Mouse (Mus musculus): ENCODE data around the gene Zc3h6. TPM values are rescaled to one million over a fixed set of nuclear protein-coding genes. Genes with fewer than 3 reads are reported as not detected.

Gene Zc3h6
- polyA plus RNA-seq, 1 experiment from 2014 or later: 1.1 TPM

Small RNAs within 50 kb of the gene (microRNA-seq; reads per million reads assigned to microRNA genes)
- gene Gm22859: not detected

Other genes starting within 250 kb of the Zc3h6 start
- 22.1 and 25.4 TPM in 2 replicates for gene Tmem87b, start 149.3 kb upstream of the Zc3h6 start, polyA plus RNA-seq (2016; fragmentation: Nextera tagmentation; extraction: Ambion mirVana)
- 1.5 and 1.9 TPM in 2 replicates for gene Fbln7, start 104.4 kb upstream of the Zc3h6 start, polyA plus RNA-seq (2016; fragmentation: Nextera tagmentation; extraction: Ambion mirVana)
- gene Zc3h8, start 23.3 kb upstream of the Zc3h6 start, polyA plus RNA-seq (2016; fragmentation: Nextera tagmentation; extraction: Ambion mirVana): 6.9 and 7.8 TPM in 2 replicates
- 10.0 and 11.7 TPM in 2 replicates for gene Gm10762, start 323 bp downstream of the Zc3h6 start, polyA plus RNA-seq (2016; fragmentation: Nextera tagmentation; extraction: Ambion mirVana)
- gene Vinac1, start 80.8 kb downstream of the Zc3h6 start, polyA plus RNA-seq (2016; fragmentation: Nextera tagmentation; extraction: Ambion mirVana): 0.05 and 0.09 TPM in 2 replicates
- 8.3 and 12.3 TPM in 2 replicates for gene Ttl, start 98.5 kb downstream of the Zc3h6 start, polyA plus RNA-seq (2016; fragmentation: Nextera tagmentation; extraction: Ambion mirVana)
- 25.8 and 35.5 TPM in 2 replicates for gene Polr1b, start 133.6 kb downstream of the Zc3h6 start, polyA plus RNA-seq (2016; fragmentation: Nextera tagmentation; extraction: Ambion mirVana)
- gene Chchd5, start 162.3 kb downstream of the Zc3h6 start, polyA plus RNA-seq (2016; fragmentation: Nextera tagmentation; extraction: Ambion mirVana): 21.9 and 22.0 TPM in 2 replicates
- 41.6 and 41.8 TPM in 2 replicates for gene Slc20a1, start 231.4 kb downstream of the Zc3h6 start, polyA plus RNA-seq (2016; fragmentation: Nextera tagmentation; extraction: Ambion mirVana)

Data from heart, embryonic 10.5 days (tissue).